Mouse (Mus musculus): ENCODE data around the gene Polr2g.

Gene Polr2g

DNA sequence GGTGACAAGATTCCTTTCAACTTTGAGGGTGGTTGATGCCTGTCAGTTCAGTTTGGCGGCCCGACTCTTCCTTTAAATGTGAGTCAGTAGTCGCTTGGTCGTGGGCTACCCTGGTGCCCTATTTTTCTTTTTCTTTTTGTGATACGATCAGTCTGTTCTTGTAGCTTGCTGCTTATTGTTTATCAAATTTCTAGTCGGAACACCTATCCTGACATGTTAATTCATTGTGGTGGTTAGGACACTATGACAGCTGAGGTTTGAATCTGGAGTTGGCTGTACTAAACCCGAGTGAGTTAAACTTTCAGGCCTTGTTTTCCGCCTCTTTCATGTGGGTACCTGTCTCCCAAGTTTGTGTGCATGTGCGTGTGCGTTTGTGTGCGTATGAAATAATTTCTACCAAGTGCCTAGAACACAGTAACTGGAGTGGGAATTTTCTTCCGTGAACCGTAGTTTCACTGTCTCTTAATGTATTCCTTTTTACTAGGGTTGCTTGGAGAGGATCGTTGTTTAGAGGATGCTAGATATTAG is 40.8 kb downstream of the Polr2g start:
- no peak for DNase-seq (ENCODE audit: low spot score)

DNA sequence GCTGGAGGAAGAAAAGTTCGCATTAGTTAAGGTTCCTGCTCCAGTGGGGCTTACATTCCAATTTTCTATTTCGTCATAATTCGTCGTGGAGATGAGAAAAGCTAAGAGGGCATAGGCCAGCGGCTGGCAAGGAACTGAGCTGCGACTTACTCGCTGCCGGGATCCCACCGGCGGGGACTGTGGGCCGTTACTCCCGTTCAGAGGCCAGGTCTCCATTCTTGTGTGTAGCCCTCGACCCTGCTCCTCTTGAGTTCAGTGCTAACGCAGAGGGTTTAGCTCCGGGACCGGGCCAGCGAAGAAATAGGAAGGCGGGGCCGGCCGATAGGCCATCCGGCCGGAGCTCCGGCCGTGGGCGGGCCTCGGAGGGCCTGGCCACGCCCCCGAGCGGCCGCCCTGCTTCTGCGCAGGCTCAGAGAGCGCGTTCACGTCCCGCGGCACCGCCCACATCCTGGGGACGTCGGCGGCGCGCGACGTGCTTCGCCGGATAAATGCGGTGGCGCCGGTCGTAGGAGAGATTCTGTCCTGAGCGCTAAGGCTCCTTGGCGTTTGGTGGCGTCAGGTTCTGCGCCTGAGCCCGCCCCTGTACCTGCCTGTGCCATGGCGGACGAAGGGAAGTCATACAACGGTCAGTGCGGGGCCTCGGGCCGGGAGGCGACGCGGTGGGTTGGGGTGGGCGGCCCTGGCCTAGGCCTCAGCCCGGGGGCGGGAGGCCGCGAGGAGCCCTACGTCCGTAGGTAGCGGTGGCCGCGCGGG is 41.6 kb downstream of the Polr2g start, which contains the start of gene Nxf1:
Nxf1 (plus strand) TSS at position 439 of the 753 bp plus-strand sequence.
- DNase-seq (ENCODE audit: low spot score): peak; percentile 89

DNA sequence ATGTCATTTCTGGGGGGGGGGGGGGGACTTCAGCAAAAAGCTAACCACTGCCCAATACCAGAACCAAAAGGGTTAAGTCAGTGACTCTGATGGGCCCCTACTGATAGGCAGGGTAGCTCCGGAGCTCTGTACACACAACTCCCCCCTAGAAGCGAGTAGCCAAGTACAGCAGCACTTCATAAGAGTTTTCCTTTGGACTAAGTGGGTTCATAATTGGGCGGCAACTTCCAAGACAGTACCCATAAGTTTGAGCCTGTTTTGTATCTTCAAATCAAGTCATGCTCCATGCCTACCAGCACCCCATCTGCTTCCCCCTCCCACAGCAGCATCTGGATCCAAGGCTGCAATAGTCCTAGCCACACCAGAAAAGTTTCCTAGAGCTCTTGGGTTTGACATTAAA is 42.7 kb downstream of the Polr2g start:
- no peak for DNase-seq (ENCODE audit: low spot score)

DNA sequence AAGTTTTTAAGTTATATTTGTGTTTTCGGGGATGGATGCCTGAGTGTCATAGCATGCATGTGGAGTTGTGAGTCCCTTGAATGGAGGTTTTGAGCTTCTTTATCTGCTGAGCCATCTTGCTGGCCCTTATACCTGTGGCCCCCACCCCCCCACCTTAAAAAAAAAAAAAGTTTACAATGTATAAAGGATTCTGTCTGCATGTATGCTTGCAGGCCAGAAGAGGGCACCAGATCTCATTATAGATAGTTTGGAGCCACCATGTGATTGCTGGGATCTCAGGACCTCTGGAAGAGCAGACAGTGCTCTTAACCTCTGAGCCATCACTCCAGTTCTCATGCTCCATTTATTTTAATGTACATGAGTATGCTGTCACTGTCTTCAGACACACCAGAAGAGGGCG is 51.0 kb downstream of the Polr2g start:
- no peak for DNase-seq (ENCODE audit: low spot score)

DNA sequence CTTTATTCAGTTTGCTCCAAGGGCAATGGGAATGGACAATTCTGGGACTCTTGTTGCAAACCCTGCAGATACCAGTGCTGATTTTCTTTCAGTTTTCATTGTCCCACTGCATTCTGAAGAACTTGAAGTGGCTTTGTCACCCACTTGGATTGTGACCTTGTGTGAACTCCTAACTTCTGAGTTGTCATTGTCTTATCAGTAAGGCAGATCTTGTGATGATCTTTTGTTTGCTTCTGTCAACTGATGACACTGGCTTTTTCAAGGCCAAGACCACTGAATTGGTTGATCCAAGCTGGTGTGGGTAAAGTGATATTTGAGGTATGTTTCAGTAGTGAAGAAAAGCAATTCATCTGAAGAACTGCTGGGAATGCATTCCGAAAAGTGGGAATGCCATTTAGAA is 53.0 kb downstream of the Polr2g start:
- DNase-seq (ENCODE audit: low spot score): no peak

Data from ovary, postnatal 14 days (tissue).